8 mouse cellular contexts compared by ENCODE assay signal in genomic region chr3:61243876-61244527, GRCm38 (mm10).
DNase-seq lines count a peak whose midpoint lies in the region; ATAC-seq lines count a peak whose summit lies in the region.

No protein-coding gene starts in this region.

- no peaks in the 10 kb centered on the region for H3K27me3 ChIP-seq in midbrain, embryonic 14.5 days (ENCODE audit: control insufficient read depth, insufficient read depth, low read length)

- no peaks in the 10 kb centered on the region for H3K4me1 ChIP-seq in midbrain, embryonic 14.5 days (ENCODE audit: control insufficient read depth, insufficient read depth, low read length)

- H3K9ac ChIP-seq in midbrain, embryonic 14.5 days (replicated peaks; ENCODE audit: low read length) = no peak overlapping the region

- WGBS in midbrain, embryonic 14.5 days = 21% methylated on average over 6 of the region's 6 CpGs

- no peak overlapping the region for H3K4me3 ChIP-seq in midbrain, embryonic 14.5 days (replicated peaks; ENCODE audit: low read depth, low read length)

- no peak overlapping the region for H3K4me2 ChIP-seq in midbrain, embryonic 14.5 days (ENCODE audit: low read length)

- peak; percentile 12 for DNase-seq in gastrocnemius, postnatal 10 days
- no peak for DNase-seq in gastrocnemius, postnatal 25 days
- DNase-seq in 3T3-L1 (ENCODE audit: low read depth, low spot score) (peak; percentile 82), NIH3T3 (ENCODE audit: low read depth) (peak; percentile 83)
- peak; percentile 22 for DNase-seq in fibroblast of lung, adult 2 months (ENCODE audit: low read depth)
- peak; percentile 61 for DNase-seq in layer of hippocampus, adult 11-12 months (ENCODE audit: low spot score)
- peak; percentile 86 for DNase-seq in midbrain, embryonic 14.5 days
- no peak for DNase-seq in spleen, postnatal 4 days (ENCODE audit: low spot score in 2 of 2)

- H3K9me3 ChIP-seq in midbrain, embryonic 14.5 days (ENCODE audit: control insufficient read depth, low read length) = no peaks in the 10 kb centered on the region

- no peak overlapping the region for H3K27ac ChIP-seq in midbrain, embryonic 14.5 days (replicated peaks; ENCODE audit: low read depth, low read length)

- ATAC-seq in midbrain, embryonic 14.5 days (ENCODE audit: low FRiP score, low TSS enrichment) = peak; percentile 64; the same call in 1 of the 2 replicates

- H3K36me3 ChIP-seq in midbrain, embryonic 14.5 days (ENCODE audit: control insufficient read depth, insufficient read depth, low read length) = no peaks in the 10 kb centered on the region

Comparison
In these comparisons a context has a peak if more than half of its experiments do, and no peak if none do; other contexts are left out.
1. DNase-seq: peak in gastrocnemius, postnatal 10 days (single experiment), 3T3-L1 (single experiment), NIH3T3 (single experiment), fibroblast of lung, adult 2 months (single experiment), layer of hippocampus, adult 11-12 months (single experiment) and midbrain, embryonic 14.5 days (single experiment); none in gastrocnemius, postnatal 25 days (single experiment) and spleen, postnatal 4 days (0 of 2).